Mouse (Mus musculus): Measurements from ENCODE around the gene Dnaaf2.

- TF ChIP-seq POLR2A (IDR thresholded peaks at IDR 0.05; ENCODE audit: insufficient read depth, low read depth, low read length) (no peak), CTCF (IDR thresholded peaks at IDR 0.05) (no peak)
Measured at GRCm38 (mm10) chr12:69235782-69236181, 37.6 kb upstream of the Dnaaf2 start.
